Mouse (Mus musculus) embryonic stem cell, embryonic (primary cell): ENCODE results near the gene Gm45713.

Experiments used
- CTCF ChIA-PET, 4 experiments: fragments of 300-600 bp in 2 of 4; fragments of 350-600 bp in 2 of 4; sonication (Branson Sonifier 250); formaldehyde crosslinking; loops; one replicate each; lab custom pipeline; 2022; ENCODE audit warnings: inconsistent platforms in 2 of 4; lab: Charles Lee
- POLR2A ChIA-PET, 4 experiments: fragments of 300-600 bp in 2 of 4; fragments of 350-600 bp in 2 of 4; sonication (Branson Sonifier 250); formaldehyde crosslinking; loops; one replicate each; lab custom pipeline; 2022; ENCODE audit warnings: antibody characterized with exemption in 4 of 4, inconsistent platforms in 1 of 4; lab: Charles Lee

The Gm45713 gene

GRCm38 (mm10) chr7:45135993-45136567 is at the start of gene Gm45713, which contains the start of gene Flt3l:
TSS of gene Gm45713 (minus strand) at chr7:45136231.
TSS of gene Flt3l (minus strand) at chr7:45136432.
- ChIA-PET CTCF (interaction anchor here (0.6 to 2.6 kb wide), 61 partner anchors 8 to 1350 kb away, joined by 3 to 26 read pairs (median 3); partner anchors contain the start of genes Rcn3 (in 3 of the 4), Aldh16a1 (in 2 of the 4), Akt1s1 (in 1 of the 4) and Ap2a1 (in 1 of the 4)), POLR2A (interaction anchor here (0.7 to 2.6 kb wide), 30 partner anchors 8 to 324 kb away, joined by 3 to 32 read pairs (median 4); partner anchors contain the start of genes Rps11 (in 2 of the 4), Aldh16a1 (in 1 of the 4), Fcgrt (in 1 of the 4) and Ftl1 (in 1 of the 4))

GRCm38 (mm10) chr7:45183672-45184071 is 47.6 kb upstream of the Gm45713 start:
- ChIA-PET POLR2A (interaction anchor here in 2 of 4 experiments (0.9 to 2.7 kb wide), 5 partner anchors 8 to 53 kb away, joined by 3 to 7 read pairs (median 4); no protein-coding TSS in a partner anchor), CTCF (interaction anchor here in 3 of 4 experiments (0.6 to 1.1 kb wide), 5 partner anchors 15 to 251 kb away, joined by 3 read pairs; partner anchors contain the start of gene Gys1 (in 1 of the 3))

GRCm38 (mm10) chr7:45182606-45183005 is 46.6 kb upstream of the Gm45713 start:
- ChIA-PET POLR2A (interaction anchor here in 3 of 4 experiments (0.6 to 2.7 kb wide), 59 partner anchors 9 to 367 kb away, joined by 3 to 25 read pairs (median 4); partner anchors contain the start of genes Ccdc155 (in 3 of the 3), Aldh16a1 (in 2 of the 3), Rcn3 (in 2 of the 3) and Tead2 (in 2 of the 3)), CTCF (interaction anchor here in 3 of 4 experiments (0.6 to 2.0 kb wide), 23 partner anchors 9 to 411 kb away, joined by 3 to 17 read pairs (median 4); partner anchors contain the start of genes Aldh16a1 (in 1 of the 3), Ccdc155 (in 1 of the 3), Fcgrt (in 1 of the 3) and Pih1d1 (in 1 of the 3))

- POLR2A ChIA-PET, result interaction anchor here in 3 of 4 experiments (0.6 to 2.7 kb wide), 64 partner anchors 9 to 740 kb away, joined by 3 to 25 read pairs (median 3); partner anchors contain the start of genes Ccdc155 (in 3 of the 3), Aldh16a1 (in 2 of the 3), Rcn3 (in 2 of the 3) and Tead2 (in 2 of the 3)
- CTCF ChIA-PET, result interaction anchor here in 2 of 4 experiments (0.6 to 2.0 kb wide), 24 partner anchors 8 to 411 kb away, joined by 3 to 17 read pairs (median 4); partner anchors contain the start of genes Aldh16a1 (in 1 of the 2), Ccdc155 (in 1 of the 2), Fcgrt (in 1 of the 2) and Gys1 (in 1 of the 2)
These were observed 46.2 kb upstream of the Gm45713 start for GRCm38 (mm10) chr7:45182199-45182601.

GRCm38 (mm10) chr7:45181540-45181939 is 45.5 kb upstream of the Gm45713 start:
- ChIA-PET CTCF (interaction anchor here in 3 of 4 experiments (0.6 to 2.0 kb wide), 19 partner anchors 8 to 253 kb away, joined by 3 to 17 read pairs (median 5); partner anchors contain the start of genes Aldh16a1 (in 1 of the 3), Ccdc155 (in 1 of the 3), Gys1 (in 1 of the 3) and Pih1d1 (in 1 of the 3)), POLR2A (interaction anchor here in 3 of 4 experiments (0.6 to 2.7 kb wide), 42 partner anchors 9 to 739 kb away, joined by 3 to 25 read pairs (median 4); partner anchors contain the start of genes Ccdc155 (in 3 of the 3), Aldh16a1 (in 2 of the 3), Dhdh (in 1 of the 3) and Il4i1 (in 1 of the 3))

- ChIA-PET POLR2A (interaction anchor here in 2 of 4 experiments (0.9 to 2.7 kb wide), 17 partner anchors 11 to 185 kb away, joined by 3 to 25 read pairs (median 4); partner anchors contain the start of genes Aldh16a1 (in 1 of the 2), Ccdc155 (in 1 of the 2), Pih1d1 (in 1 of the 2) and Ppfia3 (in 1 of the 2)), CTCF (interaction anchor here in 2 of 4 experiments (0.6 to 2.0 kb wide), 8 partner anchors 9 to 219 kb away, joined by 3 to 17 read pairs (median 6); partner anchors contain the start of genes Aldh16a1 (in 1 of the 2), Pih1d1 (in 1 of the 2) and Slc17a7 (in 1 of the 2))
These were observed 45.0 kb upstream of the Gm45713 start, which contains the start of gene Pth2 for GRCm38 (mm10) chr7:45180896-45181477. TSS of gene Pth2 (plus strand) at chr7:45180995.

- POLR2A ChIA-PET, result interaction anchor here in 1 of 4 experiments (0.6 kb wide), 1 partner anchor 181 kb away, joined by 3 read pairs; no protein-coding TSS in a partner anchor
These were observed 43.4 kb upstream of the Gm45713 start, which contains the start of gene Gfy for GRCm38 (mm10) chr7:45179469-45179868. TSS of gene Gfy (minus strand) at chr7:45179569.

GRCm38 (mm10) chr7:45178550-45178949 is 42.5 kb upstream of the Gm45713 start:
- POLR2A ChIA-PET, result interaction anchor here in 2 of 4 experiments (0.7 to 1.6 kb wide), 7 partner anchors 9 to 81 kb away, joined by 3 to 7 read pairs (median 3); partner anchors contain the start of gene Aldh16a1 (in 1 of the 2)
- CTCF ChIA-PET, result interaction anchor here in 2 of 4 experiments (0.9 to 1.0 kb wide), 2 partner anchors 16 kb away, joined by 3 read pairs; no protein-coding TSS in a partner anchor

More at GRCm38 (mm10) chr7:45179469-45179868, 43.4 kb upstream of the Gm45713 start, which contains the start of gene Gfy:
- CTCF ChIA-PET, result no interaction called here

GRCm38 (mm10) chr7:45176356-45176755 is 40.3 kb upstream of the Gm45713 start:
- ChIA-PET CTCF (interaction anchor here in 1 of 4 experiments (0.6 to 0.7 kb wide), 4 partner anchors 21 to 649 kb away, joined by 3 to 5 read pairs (median 4); no protein-coding TSS in a partner anchor), POLR2A (interaction anchor here in 2 of 4 experiments (0.5 to 1.4 kb wide), 5 partner anchors 10 to 191 kb away, joined by 3 to 5 read pairs (median 3); no protein-coding TSS in a partner anchor)

GRCm38 (mm10) chr7:45175929-45176328 is 39.9 kb upstream of the Gm45713 start:
- CTCF ChIA-PET, result interaction anchor here (0.6 to 4.6 kb wide), 8 partner anchors 14 to 691 kb away, joined by 3 to 30 read pairs (median 6); no protein-coding TSS in a partner anchor
- POLR2A ChIA-PET, result interaction anchor here in 2 of 4 experiments (0.6 to 2.4 kb wide), 8 partner anchors 9 to 102 kb away, joined by 3 to 11 read pairs (median 4); partner anchors contain the start of genes Aldh16a1 (in 1 of the 2) and Slc17a7 (in 1 of the 2)

- CTCF ChIA-PET, result interaction anchor here (0.6 to 4.6 kb wide), 18 partner anchors 10 to 690 kb away, joined by 3 to 30 read pairs (median 4); partner anchors contain the start of genes Aldh16a1 (in 1 of the 4), Gys1 (in 1 of the 4), Pih1d1 (in 1 of the 4) and Rcn3 (in 1 of the 4)
- POLR2A ChIA-PET, result interaction anchor here in 2 of 4 experiments (0.5 to 2.4 kb wide), 12 partner anchors 10 to 349 kb away, joined by 3 to 11 read pairs (median 3); partner anchors contain the start of genes Aldh16a1 (in 2 of the 2), Pih1d1 (in 1 of the 2), Rcn3 (in 1 of the 2) and Rras (in 1 of the 2)
These were observed 39.4 kb upstream of the Gm45713 start for GRCm38 (mm10) chr7:45175398-45175797.

- ChIA-PET POLR2A (interaction anchor here in 2 of 4 experiments (0.5 to 2.4 kb wide), 19 partner anchors 8 to 348 kb away, joined by 3 to 11 read pairs (median 4); partner anchors contain the start of genes Aldh16a1 (in 2 of the 2), Pih1d1 (in 1 of the 2), Prmt1 (in 1 of the 2) and Rcn3 (in 1 of the 2)), CTCF (interaction anchor here (0.6 to 4.6 kb wide), 30 partner anchors 9 to 454 kb away, joined by 3 to 30 read pairs (median 4); partner anchors contain the start of genes Rcn3 (in 2 of the 4), Aldh16a1 (in 1 of the 4), Ccdc155 (in 1 of the 4) and Gys1 (in 1 of the 4))
These were observed 38.7 kb upstream of the Gm45713 start for GRCm38 (mm10) chr7:45174567-45175280.

GRCm38 (mm10) chr7:45173772-45174171 is 37.7 kb upstream of the Gm45713 start:
- ChIA-PET CTCF (interaction anchor here (0.6 to 4.6 kb wide), 28 partner anchors 8 to 455 kb away, joined by 3 to 30 read pairs (median 4); partner anchors contain the start of genes Ccdc155 (in 1 of the 4), Gys1 (in 1 of the 4), Rcn3 (in 1 of the 4) and Rras (in 1 of the 4)), POLR2A (interaction anchor here in 3 of 4 experiments (0.7 to 2.4 kb wide), 12 partner anchors 9 to 449 kb away, joined by 3 to 11 read pairs (median 5); partner anchors contain the start of genes Aldh16a1 (in 2 of the 3), Pih1d1 (in 1 of the 3), Prmt1 (in 1 of the 3) and Slc17a7 (in 1 of the 3))

GRCm38 (mm10) chr7:45172974-45173373 is 36.9 kb upstream of the Gm45713 start:
- ChIA-PET POLR2A (interaction anchor here in 3 of 4 experiments (0.7 to 3.2 kb wide), 12 partner anchors 9 to 125 kb away, joined by 3 to 20 read pairs (median 4); partner anchors contain the start of genes Aldh16a1 (in 2 of the 3), Slc17a7 (in 2 of the 3) and Rps11 (in 1 of the 3)), CTCF (interaction anchor here (0.6 to 5.7 kb wide), 24 partner anchors 8 to 194 kb away, joined by 3 to 37 read pairs (median 4); partner anchors contain the start of genes Aldh16a1 (in 2 of the 4), Ccdc155 (in 2 of the 4), Pih1d1 (in 1 of the 4) and Ppfia3 (in 1 of the 4))
